Mouse (Mus musculus) ES-E14 (cell line): ENCODE measurements at regions not wholly inside any gene's neighbourhood (a gene's known extent, or its start where the extent isn't known, plus 50 kb on each side); places are given as distances from the start of the nearest gene placed in this dataset.
"Not testable (repeated sequence)": the region's sequence is repeated elsewhere in the genome, so short reads cannot be mapped to it uniquely, and the experiment has no call there.

Experiments
- CHD2 ChIP-seq: IDR thresholded peaks from 2 replicates; pipeline ENCODE4 v1.6.1; 2014; ENCODE audit warnings: mild to moderate bottlenecking, low read depth, low read length, inconsistent platforms
- HCFC1 ChIP-seq: IDR thresholded peaks from 2 replicates; pipeline ENCODE4 v1.6.1; 2012; ENCODE audit warnings: low read length, inconsistent platforms, borderline replicate concordance; ENCODE audit not compliant: insufficient read depth
- MAFK ChIP-seq: IDR thresholded peaks from 2 replicates; pipeline ENCODE4 v1.6.1; 2014; ENCODE audit warnings: mild to moderate bottlenecking, low read depth, low read length, inconsistent platforms; ENCODE audit not compliant: insufficient read depth
- ZC3H11A ChIP-seq: IDR thresholded peaks from 2 replicates; pipeline ENCODE4 v1.6.1; 2012; ENCODE audit warnings: low read depth, mild to moderate bottlenecking, inconsistent platforms, low read length, borderline replicate concordance
- ZNF384 ChIP-seq: IDR thresholded peaks from 2 replicates; pipeline ENCODE4 v1.6.1; 2012; ENCODE audit warnings: low read depth, low read length, inconsistent platforms

GRCm38 (mm10) chr6:48252989-48253388 is 142.4 kb upstream of the Krba1 start:
- TF ChIP-seq ZNF384, ZC3H11A, HCFC1, MAFK, CHD2: not testable (repeated sequence)
